Mouse (Mus musculus) forelimb bud, embryonic 11.5 days (tissue): ENCODE measurements around the gene E2f1.

Source experiments
- DNase-seq: peaks from one replicate; pipeline ENCODE4 v3.0.0-alpha.2; 2012; ENCODE audit warnings: low read depth, low spot score

E2f1 gene

GRCm38 (mm10) chr2:154569836-154570286, at the start of gene E2f1:
TSS of gene E2f1 (minus strand) at chr2:154569892.
- DNase-seq, result peak; percentile 96

GRCm38 (mm10) chr2:154617061-154617460, 47.4 kb upstream of the E2f1 start:
- no peak for DNase-seq

GRCm38 (mm10) chr2:154615674-154616073, 46.0 kb upstream of the E2f1 start:
- no peak for DNase-seq

- DNase-seq, result no peak
Measured at GRCm38 (mm10) chr2:154614841-154615576, 45.3 kb upstream of the E2f1 start.

GRCm38 (mm10) chr2:154613118-154614115, 43.7 kb upstream of the E2f1 start, which contains the start of the genes Zfp341 and 4930519P11Rik:
TSS of gene Zfp341 (plus strand) at chr2:154613297.
TSS of gene 4930519P11Rik (minus strand) at chr2:154613437.
- peak; percentile 88 for DNase-seq

GRCm38 (mm10) chr2:154609050-154609767, 39.5 kb upstream of the E2f1 start:
- no peak for DNase-seq

GRCm38 (mm10) chr2:154606965-154607364, 37.3 kb upstream of the E2f1 start:
- DNase-seq, result no peak

- DNase-seq, result no peak
Measured at GRCm38 (mm10) chr2:154604156-154604555, 34.5 kb upstream of the E2f1 start.

GRCm38 (mm10) chr2:154603638-154604153, 34.0 kb upstream of the E2f1 start, which contains the start of gene Pxmp4:
TSS of gene Pxmp4 (minus strand) at chr2:154603708.
- peak; percentile 98 for DNase-seq

GRCm38 (mm10) chr2:154603007-154603637, 33.4 kb upstream of the E2f1 start:
- DNase-seq, result no peak

GRCm38 (mm10) chr2:154601324-154601723, 31.6 kb upstream of the E2f1 start:
- DNase-seq, result no peak

- DNase-seq, result no peak
Measured at GRCm38 (mm10) chr2:154600586-154600985, 30.9 kb upstream of the E2f1 start.

GRCm38 (mm10) chr2:154597399-154597798, 27.7 kb upstream of the E2f1 start:
- no peak for DNase-seq

GRCm38 (mm10) chr2:154595775-154596174, 26.1 kb upstream of the E2f1 start:
- no peak for DNase-seq

GRCm38 (mm10) chr2:154593025-154593424, 23.3 kb upstream of the E2f1 start:
- DNase-seq, result no peak

- DNase-seq, result no peak
Measured at GRCm38 (mm10) chr2:154591239-154591638, 21.5 kb upstream of the E2f1 start.

GRCm38 (mm10) chr2:154589051-154589450, 19.4 kb upstream of the E2f1 start:
- DNase-seq, result no peak

GRCm38 (mm10) chr2:154586405-154586804, 16.7 kb upstream of the E2f1 start:
- no peak for DNase-seq

GRCm38 (mm10) chr2:154584931-154585601, 15.4 kb upstream of the E2f1 start:
- DNase-seq, result no peak
